In genomic region chr17:35979401-35980362, GRCm38 (mm10) we compare ENCODE assay signal across 7 mouse cellular contexts. TPM values are rescaled to one million over a fixed set of nuclear protein-coding genes. Genes with fewer than 3 reads are reported as not detected.
DNase-seq lines count a peak whose midpoint lies in the region; ATAC-seq lines count a peak whose summit lies in the region.

TSS of gene Gnl1 (plus strand) at chr17:35979851.
TSS of gene Prr3 (minus strand) at chr17:35980236.

- H3K9ac ChIP-seq in midbrain, embryonic 13.5 days (replicated peaks), result peak within 1 kb of the TSS; percentile 86

- peak; percentile 93 for DNase-seq in adrenal gland, postnatal 10 days
- DNase-seq in embryonic facial prominence, embryonic 10.5 days (ENCODE audit: low spot score), result peak; percentile 93
- DNase-seq in kidney, adult 11 months, result peak; percentile 94
- peak; percentile 97 for DNase-seq in limb, embryonic 10.5 days (ENCODE audit: low spot score)
- DNase-seq in spleen, adult 12 weeks (ENCODE audit: low spot score), result peak; percentile 81

- H3K36me3 ChIP-seq in embryonic facial prominence, embryonic 10.5 days (replicated peaks), result peaks cover 58% of the 10 kb centered on the region
- H3K36me3 ChIP-seq in limb, embryonic 10.5 days, result peaks cover 57% of the 10 kb centered on the region
- H3K36me3 ChIP-seq in midbrain, embryonic 13.5 days, result peaks cover 40% of the 10 kb centered on the region

- WGBS in embryonic facial prominence, embryonic 10.5 days, result under 1% methylated on average over 109 of the region's 109 CpGs
- WGBS in limb, embryonic 10.5 days, result under 1% methylated on average over 95 of the region's 109 CpGs
- under 1% methylated on average over 98 of the region's 109 CpGs for WGBS in midbrain, embryonic 13.5 days

- no peaks in the 10 kb centered on the region for H3K27me3 ChIP-seq in embryonic facial prominence, embryonic 10.5 days (replicated peaks; ENCODE audit: low read depth, poor library complexity, severe bottlenecking)
- H3K27me3 ChIP-seq in limb, embryonic 10.5 days (ENCODE audit: low read depth, poor library complexity, severe bottlenecking), result no peaks in the 10 kb centered on the region
- no peaks in the 10 kb centered on the region for H3K27me3 ChIP-seq in midbrain, embryonic 13.5 days

- ATAC-seq in granulocyte monocyte progenitor cell, adult 5-6 weeks (replicated peaks; ENCODE audit: poor library complexity, severe bottlenecking), result peak; percentile 79
- peak; percentile 80 for ATAC-seq in midbrain, embryonic 13.5 days

- H3K4me3 ChIP-seq in embryonic facial prominence, embryonic 10.5 days, result peak within 1 kb of the TSS; percentile 86
- H3K4me3 ChIP-seq in limb, embryonic 10.5 days, result peak within 1 kb of the TSS; percentile 95
- H3K4me3 ChIP-seq in midbrain, embryonic 13.5 days (replicated peaks), result peak within 1 kb of the TSS; percentile 97

- peak within 1 kb of the TSS; percentile 90 for H3K4me2 ChIP-seq in midbrain, embryonic 13.5 days (replicated peaks)

- H3K4me1 ChIP-seq in embryonic facial prominence, embryonic 10.5 days, result peaks cover 25% of the 10 kb centered on the region
- H3K4me1 ChIP-seq in limb, embryonic 10.5 days, result peaks cover 22% of the 10 kb centered on the region
- H3K4me1 ChIP-seq in midbrain, embryonic 13.5 days (replicated peaks), result peaks cover 26% of the 10 kb centered on the region

- peak within 1 kb of the TSS; percentile 95 for H3K27ac ChIP-seq in embryonic facial prominence, embryonic 10.5 days (replicated peaks)
- peak within 1 kb of the TSS; percentile 95 for H3K27ac ChIP-seq in limb, embryonic 10.5 days
- H3K27ac ChIP-seq in midbrain, embryonic 13.5 days, result peak within 1 kb of the TSS; percentile 94

- no peaks in the 10 kb centered on the region for H3K9me3 ChIP-seq in embryonic facial prominence, embryonic 10.5 days
- no peaks in the 10 kb centered on the region for H3K9me3 ChIP-seq in limb, embryonic 10.5 days (replicated peaks)
- H3K9me3 ChIP-seq in midbrain, embryonic 13.5 days, result no peaks in the 10 kb centered on the region

RNA-seq across cellular contexts. Expression of gene Gnl1, which starts in this region (rescaled TPM):
- 10 to 100 TPM; 41.5 to 42.9 TPM for total RNA-seq in adrenal gland, postnatal 10 days (2021)
- 61.1 and 62.1 TPM in 2 replicates for polyA plus RNA-seq in embryonic facial prominence, embryonic 10.5 days (2016; fragmentation: Nextera tagmentation; extraction: Ambion mirVana)
- total RNA-seq in granulocyte monocyte progenitor cell, adult 5-6 weeks (2014; fragmentation: Nextera tagmentation), result 21.5 and 21.7 TPM in 2 replicates
- total RNA-seq in granulocyte monocyte progenitor cell, adult 5-6 weeks (2017), result 18.3 and 20.9 TPM in 2 replicates
- polyA plus RNA-seq in limb, embryonic 10.5 days (2016; fragmentation: Nextera tagmentation; extraction: Ambion mirVana), result 61.6 and 63.1 TPM in 2 replicates
- polyA plus RNA-seq in midbrain, embryonic 13.5 days (2015; fragmentation: Nextera tagmentation; extraction: Ambion mirVana), result 46.4 and 50.3 TPM in 2 replicates

RNA-seq across cellular contexts. Expression of gene Prr3, which starts in this region (rescaled TPM):
- 10 to 100 TPM; 16.7 to 28.8 TPM for total RNA-seq in adrenal gland, postnatal 10 days (2021)
- 44.0 and 47.2 TPM in 2 replicates for polyA plus RNA-seq in embryonic facial prominence, embryonic 10.5 days (2016; fragmentation: Nextera tagmentation; extraction: Ambion mirVana)
- 38.2 and 59.1 TPM in 2 replicates for total RNA-seq in granulocyte monocyte progenitor cell, adult 5-6 weeks (2014; fragmentation: Nextera tagmentation)
- total RNA-seq in granulocyte monocyte progenitor cell, adult 5-6 weeks (2017), result 15.0 and 16.4 TPM in 2 replicates
- 44.9 and 49.4 TPM in 2 replicates for polyA plus RNA-seq in limb, embryonic 10.5 days (2016; fragmentation: Nextera tagmentation; extraction: Ambion mirVana)
- polyA plus RNA-seq in midbrain, embryonic 13.5 days (2015; fragmentation: Nextera tagmentation; extraction: Ambion mirVana), result 69.0 and 74.6 TPM in 2 replicates

Comparison
In these comparisons a context has a peak if more than half of its experiments do, and no peak if none do; other contexts are left out.
1. Peak in every context shown above with its lines: DNase-seq, ATAC-seq, H3K4me3 ChIP-seq and H3K27ac ChIP-seq.